In the genomic region with DNA sequence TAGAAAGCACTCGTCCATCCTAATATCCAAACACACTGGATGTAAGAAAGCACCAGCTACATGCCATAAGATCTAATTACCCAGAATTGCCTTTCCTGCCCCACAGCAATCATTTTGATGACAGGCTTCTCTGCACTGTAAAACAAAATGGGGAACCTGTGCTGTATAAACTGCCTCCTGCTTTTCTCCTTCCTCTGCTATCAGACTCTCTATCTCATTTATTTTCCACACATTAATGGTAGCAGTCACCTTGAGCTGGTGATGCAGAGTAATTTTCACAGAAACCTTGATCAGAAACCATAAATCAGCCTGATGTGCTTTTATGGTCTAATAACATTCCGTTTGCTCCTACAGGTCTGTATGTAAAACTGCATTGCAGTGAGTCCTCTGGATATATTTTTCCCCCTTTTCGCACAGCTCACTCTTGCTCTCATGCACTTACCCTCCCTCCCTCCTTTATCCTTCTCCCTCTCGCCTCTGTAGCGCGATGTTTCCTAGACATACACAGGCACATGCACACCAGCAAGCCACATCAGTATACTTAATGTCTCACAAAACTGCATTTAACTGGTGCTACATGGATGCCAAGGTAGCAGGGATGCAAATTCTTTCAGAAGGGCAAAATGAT, we compare ENCODE assay signal across 15 mouse cellular contexts.
DNase-seq lines count a peak whose midpoint lies in the region; ATAC-seq lines count a peak whose summit lies in the region.
"Had no signal": no experiment of that assay in that cellular context is flagged by ENCODE, and none has a peak within 500 bp of the region (broad histone marks: within the 10 kb centered on the region; RNA-seq: fewer than 3 reads in every experiment).

No protein-coding gene starts in this region.

- no peaks in the 10 kb centered on the region for H3K36me3 ChIP-seq in forebrain, embryonic 15.5 days
- H3K36me3 ChIP-seq in limb, embryonic 12.5 days = no peaks in the 10 kb centered on the region
- no peaks in the 10 kb centered on the region for H3K36me3 ChIP-seq in neural tube, embryonic 12.5 days
- H3K36me3 ChIP-seq: liver, embryonic 12.5 days had no signal

- H3K4me3 ChIP-seq in forebrain, embryonic 15.5 days = no peak overlapping the region
- H3K4me3 ChIP-seq in limb, embryonic 12.5 days (replicated peaks) = no peak overlapping the region
- H3K4me3 ChIP-seq in neural tube, embryonic 12.5 days = no peak overlapping the region
- H3K4me3 ChIP-seq: heart, adult 2 months; liver, embryonic 12.5 days had no signal

- H3K9ac ChIP-seq in forebrain, embryonic 15.5 days (replicated peaks) = no peak overlapping the region
- H3K9ac ChIP-seq in limb, embryonic 12.5 days (replicated peaks) = no peak overlapping the region
- H3K9ac ChIP-seq in neural tube, embryonic 12.5 days = no peak overlapping the region
- H3K9ac ChIP-seq: liver, embryonic 12.5 days had no signal

- peak; percentile 10 for DNase-seq in kidney, adult 9 months
- DNase-seq in kidney, postnatal 36 days = no peak
- no peak for DNase-seq in frontal cortex, postnatal 14 days (ENCODE audit: low spot score in 2 of 2)
- DNase-seq in liver (no peak), adipocyte (ENCODE audit: low spot score) (no peak)
- DNase-seq: B cell, adult 2 months; cerebellum, adult 8-10 months; heart, adult 2 months; heart, postnatal 4 days; layer of hippocampus, adult 9-11 months; lung, postnatal 14 days had no signal

- H3K4me2 ChIP-seq in forebrain, embryonic 15.5 days (replicated peaks) = no peak overlapping the region
- H3K4me2 ChIP-seq in limb, embryonic 12.5 days = no peak overlapping the region
- H3K4me2 ChIP-seq in neural tube, embryonic 12.5 days (replicated peaks) = no peak overlapping the region
- H3K4me2 ChIP-seq: liver, embryonic 12.5 days had no signal

- H3K27ac ChIP-seq in forebrain, embryonic 15.5 days (replicated peaks) = peak overlapping the region; percentile 50
- H3K27ac ChIP-seq in limb, embryonic 12.5 days = peak overlapping the region; percentile 13; the same call in 1 of the 2 replicates
- H3K27ac ChIP-seq in neural tube, embryonic 12.5 days = peak overlapping the region; percentile 77; the same call in 1 of the 2 replicates
- H3K27ac ChIP-seq: heart, adult 2 months; liver, embryonic 12.5 days had no signal

- WGBS in forebrain, embryonic 15.5 days = 71% methylated on average over 6 of the region's 6 CpGs
- WGBS in limb, embryonic 12.5 days = 35% methylated on average over 6 of the region's 6 CpGs
- 56% methylated on average over 6 of the region's 6 CpGs for WGBS in neural tube, embryonic 12.5 days

- H3K9me3 ChIP-seq in forebrain, embryonic 15.5 days = no peaks in the 10 kb centered on the region
- no peaks in the 10 kb centered on the region for H3K9me3 ChIP-seq in limb, embryonic 12.5 days
- H3K9me3 ChIP-seq in neural tube, embryonic 12.5 days = no peaks in the 10 kb centered on the region
- H3K9me3 ChIP-seq: liver, embryonic 12.5 days had no signal

- H3K4me1 ChIP-seq in forebrain, embryonic 15.5 days = peaks cover 28% of the 10 kb centered on the region
- H3K4me1 ChIP-seq in limb, embryonic 12.5 days (replicated peaks) = peaks cover 35% of the 10 kb centered on the region
- peaks cover 15% of the 10 kb centered on the region; the same call in 1 of the 2 replicates for H3K4me1 ChIP-seq in neural tube, embryonic 12.5 days
- H3K4me1 ChIP-seq: liver, embryonic 12.5 days had no signal

- peak; percentile 61 for ATAC-seq in forebrain, embryonic 15.5 days (replicated peaks)
- peak; percentile 64; the same call in 1 of the 2 replicates for ATAC-seq in limb, embryonic 12.5 days (ENCODE audit: insufficient number of reproducible peaks, insufficient read depth, low FRiP score, low TSS enrichment, low read depth)
- peak; percentile 86 for ATAC-seq in neural tube, embryonic 12.5 days (ENCODE audit: low FRiP score, low read depth)
- ATAC-seq: liver, embryonic 12.5 days had no signal

- no peaks in the 10 kb centered on the region for H3K27me3 ChIP-seq in forebrain, embryonic 15.5 days
- no peaks in the 10 kb centered on the region for H3K27me3 ChIP-seq in limb, embryonic 12.5 days
- no peaks in the 10 kb centered on the region for H3K27me3 ChIP-seq in neural tube, embryonic 12.5 days (replicated peaks)
- H3K27me3 ChIP-seq: liver, embryonic 12.5 days had no signal

Comparison
In these comparisons a context has a peak if more than half of its experiments do, and no peak if none do; other contexts are left out.
1. H3K27ac ChIP-seq: peak in every context shown above with its lines; median percentile 77 in neural tube, embryonic 12.5 days; 50 in forebrain, embryonic 15.5 days; 13 in limb, embryonic 12.5 days.